Mouse (Mus musculus) spleen, postnatal 36 days (tissue): ENCODE measurements around the gene Acoxl.

Experiments
- DNase-seq, 2 experiments: peaks; one replicate each; pipeline ENCODE4 v3.0.0; 2022; ENCODE audit warnings: low spot score in 2 of 2, mixed read lengths in 1 of 2

The Acoxl gene

GRCm38 (mm10) chr2:127838576-127838975 is at the start of gene Acoxl:
Gene Acoxl (plus strand): TSS chr2:127838876.
- DNase-seq, result no peak

GRCm38 (mm10) chr2:127789138-127789537 is 49.5 kb upstream of the Acoxl start:
- no peak for DNase-seq

- DNase-seq, result no peak
These were observed 48.9 kb upstream of the Acoxl start for GRCm38 (mm10) chr2:127789651-127790270.

- DNase-seq, result peak; percentile 82 to 86
These were observed 46.6 kb upstream of the Acoxl start, which contains the start of gene Mtln for GRCm38 (mm10) chr2:127791919-127792603. Gene Mtln (minus strand): TSS chr2:127792488.

GRCm38 (mm10) chr2:127831401-127832102 is 7.1 kb upstream of the Acoxl start, which contains the start of gene Bub1:
Gene Bub1 (minus strand): TSS chr2:127831865.
- peak; percentile 91 for DNase-seq

- DNase-seq, result no peak
These were observed 6.4 kb upstream of the Acoxl start for GRCm38 (mm10) chr2:127832103-127832832.

- DNase-seq, result peak in 1 of 2 experiments; percentile 19
These were observed 5.9 kb upstream of the Acoxl start for GRCm38 (mm10) chr2:127832833-127833190.

- DNase-seq, result no peak
These were observed 749 bp downstream of the Acoxl start for GRCm38 (mm10) chr2:127839425-127839824.

GRCm38 (mm10) chr2:127841402-127841801 is 2.7 kb downstream of the Acoxl start:
- no peak for DNase-seq

- no peak for DNase-seq
These were observed 3.7 kb downstream of the Acoxl start for GRCm38 (mm10) chr2:127842421-127842820.

GRCm38 (mm10) chr2:127845346-127845982 is 6.8 kb downstream of the Acoxl start:
- peak in 1 of 2 experiments; percentile 14 for DNase-seq

GRCm38 (mm10) chr2:127846008-127846407 is 7.3 kb downstream of the Acoxl start:
- DNase-seq, result no peak

GRCm38 (mm10) chr2:127846571-127846970 is 7.9 kb downstream of the Acoxl start:
- no peak for DNase-seq

- DNase-seq, result no peak
These were observed 11.7 kb downstream of the Acoxl start for GRCm38 (mm10) chr2:127850371-127850770.

- no peak for DNase-seq
These were observed 15.8 kb downstream of the Acoxl start for GRCm38 (mm10) chr2:127854332-127854991.

- DNase-seq, result no peak
These were observed 25.7 kb downstream of the Acoxl start for GRCm38 (mm10) chr2:127864381-127864780.

GRCm38 (mm10) chr2:127881063-127881462 is 42.4 kb downstream of the Acoxl start:
- no peak for DNase-seq

- DNase-seq, result peak; percentile 61 to 73
These were observed 50.8 kb downstream of the Acoxl start for GRCm38 (mm10) chr2:127889432-127889831.

- no peak for DNase-seq
These were observed 51.3 kb downstream of the Acoxl start for GRCm38 (mm10) chr2:127889979-127890378.

- DNase-seq, result no peak
These were observed 51.9 kb downstream of the Acoxl start for GRCm38 (mm10) chr2:127890526-127890925.

GRCm38 (mm10) chr2:127891056-127891455 is 52.4 kb downstream of the Acoxl start:
- DNase-seq, result no peak
